Mouse (Mus musculus) forebrain, embryonic 15.5 days (tissue): ENCODE results near the gene Cfap161. TPM values are rescaled to one million over a fixed set of nuclear protein-coding genes. Genes with fewer than 3 reads are reported as not detected.
A peak's percentile ranks its signal among the peaks of the same experiment; 100 is the strongest.

Experiments
- ATAC-seq: fragments of 200-750 bp; cut with Nextera tagmentation; replicated peaks from 2 replicates; pipeline ENCODE4 v1.8.0; 2017; ENCODE audit warnings: mild to moderate bottlenecking, moderate TSS enrichment, moderate library complexity
- H3K27ac ChIP-seq: fragments of 300-500 bp; sonication (generic); replicated peaks from 2 replicates; pipeline ENCODE4 v1.5.1; 2015; ENCODE audit warnings: mild to moderate bottlenecking, inconsistent platforms
- H3K27me3 ChIP-seq: fragments of 300-500 bp; sonication (generic); 2 replicates; pipeline ENCODE4 v1.6.1; 2015; ENCODE audit warnings: inconsistent platforms
- H3K36me3 ChIP-seq: fragments of 300-500 bp; sonication (generic); 2 replicates; pipeline ENCODE4 v1.6.1; 2015; ENCODE audit warnings: mild to moderate bottlenecking, inconsistent platforms
- H3K4me1 ChIP-seq: fragments of 300-500 bp; sonication (generic); 2 replicates; pipeline ENCODE4 v1.6.1; 2015; ENCODE audit warnings: inconsistent platforms
- H3K4me2 ChIP-seq: fragments of 300-500 bp; sonication (generic); replicated peaks from 2 replicates; pipeline ENCODE4 v1.6.1; 2015; ENCODE audit warnings: mild to moderate bottlenecking, inconsistent platforms
- H3K4me3 ChIP-seq: fragments of 300-500 bp; sonication (generic); 2 replicates; pipeline ENCODE4 v1.5.1; 2015; ENCODE audit warnings: mild to moderate bottlenecking, inconsistent platforms
- H3K9ac ChIP-seq: fragments of 300-500 bp; sonication (generic); replicated peaks from 2 replicates; pipeline ENCODE4 v1.6.1; 2015; ENCODE audit warnings: mild to moderate bottlenecking, inconsistent platforms
- H3K9me3 ChIP-seq: fragments of 300-500 bp; sonication (generic); 2 replicates; pipeline ENCODE4 v1.6.1; 2016; ENCODE audit warnings: inconsistent platforms
- WGBS: fragments of 180-500 bp; shearing (Covaris S2); methylation state at CpG from one replicate; pipeline ENCODE4 v1.1.7; 2015; ENCODE audit warnings: mixed read lengths; 5-methylcytosine and 5-hydroxymethylcytosine counted together
- polyA plus RNA-seq: library from polyadenylated mRNA; unstranded; fragments of >200 nt; fragmentation: Nextera tagmentation; extraction: Ambion mirVana; gene quantifications from 2 replicates; pipeline ENCODE4 v1.2.1, GENCODE M21; 2015

The Cfap161 gene
- 0.82 and 1.5 TPM in 2 replicates for polyA plus RNA-seq

DNA sequence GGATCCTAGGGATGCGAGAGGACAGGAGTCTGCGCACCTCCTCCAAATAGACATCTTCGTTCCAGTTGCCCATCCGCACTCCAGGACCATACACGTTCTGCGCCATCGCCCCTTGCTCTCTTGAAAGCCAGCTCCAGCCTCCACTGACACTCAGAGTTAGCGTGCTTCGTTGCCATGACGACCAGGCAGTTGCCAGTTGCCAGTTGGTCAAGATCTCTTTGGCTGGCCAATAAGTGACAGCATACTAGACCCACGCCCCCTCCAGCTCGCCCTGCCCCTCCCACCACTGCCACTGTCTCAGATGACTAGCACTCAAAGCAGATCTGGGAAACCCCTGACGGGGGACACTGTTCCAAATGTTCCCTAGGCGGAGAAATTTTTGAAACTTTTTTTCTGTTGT is at the start of gene Cfap161:
TSS of gene Cfap161 (minus strand) at position 176 of the 400 bp plus-strand sequence.
- peak; percentile 81 for ATAC-seq
- Histone ChIP-seq H3K27me3 (no peaks in the 10 kb centered on the region), H3K36me3 (no peaks in the 10 kb centered on the region), H3K4me1 (peaks cover 15% of the 10 kb centered on the region; the same call in 1 of the 2 replicates), H3K9ac (no peak within 1 kb of the TSS), H3K27ac (no peak within 1 kb of the TSS), H3K4me3 (no peak within 1 kb of the TSS), H3K4me2 (0 out of 2 replicates have a peak within 1 kb of the TSS, but pooled peaks have one; percentile 11), H3K9me3 (no peaks in the 10 kb centered on the region)
- 6% methylated on average over 14 of the region's 14 CpGs for WGBS

DNA sequence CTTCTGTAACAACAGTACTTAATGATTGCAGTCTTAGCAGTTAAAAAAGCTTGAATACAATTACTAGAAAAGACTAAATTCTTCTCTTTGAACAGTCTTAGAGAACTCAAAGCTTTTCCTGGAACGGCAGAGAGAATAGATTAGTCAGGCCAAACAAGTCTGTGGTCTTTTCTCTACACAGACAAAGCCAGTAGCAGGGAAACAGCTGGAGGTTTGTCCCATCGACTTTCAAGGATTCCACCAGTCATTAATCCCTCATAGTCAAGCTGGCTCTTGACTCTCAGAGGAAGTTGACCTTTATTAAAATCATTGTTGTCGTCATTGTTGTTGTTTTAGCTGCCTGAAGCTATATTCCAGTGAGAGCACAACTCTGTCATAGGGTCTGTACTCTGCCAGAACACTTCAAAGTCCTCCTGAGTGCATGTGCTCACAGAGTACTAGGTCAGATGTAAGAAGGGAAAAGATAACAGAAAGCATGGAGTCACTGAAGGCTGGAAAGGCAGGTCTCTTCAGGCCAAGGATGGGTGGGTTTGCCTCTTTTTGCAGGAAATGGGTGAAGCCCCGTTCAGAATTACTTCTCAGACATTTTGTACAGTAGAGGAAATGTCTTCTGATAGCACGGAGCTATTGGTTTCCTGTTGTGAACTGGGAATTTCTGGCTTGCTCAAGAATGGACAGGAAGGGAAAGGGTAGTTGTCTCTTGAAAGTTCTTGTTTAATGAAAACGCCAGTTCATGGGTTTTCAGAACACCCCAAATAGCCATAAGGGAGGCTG is 48.0 kb upstream of the Cfap161 start:
- ATAC-seq, result no peak
- no peak overlapping the region for H3K27ac ChIP-seq
- H3K4me3 ChIP-seq, result no peak overlapping the region
- H3K4me2 ChIP-seq, result no peak overlapping the region
- no peak overlapping the region for H3K9ac ChIP-seq
- H3K36me3 ChIP-seq, result no peaks in the 10 kb centered on the region
- H3K9me3 ChIP-seq, result no peaks in the 10 kb centered on the region
- 52% methylated on average over 6 of the region's 6 CpGs for WGBS
- no peaks in the 10 kb centered on the region for H3K27me3 ChIP-seq
- H3K4me1 ChIP-seq, result no peaks in the 10 kb centered on the region

DNA sequence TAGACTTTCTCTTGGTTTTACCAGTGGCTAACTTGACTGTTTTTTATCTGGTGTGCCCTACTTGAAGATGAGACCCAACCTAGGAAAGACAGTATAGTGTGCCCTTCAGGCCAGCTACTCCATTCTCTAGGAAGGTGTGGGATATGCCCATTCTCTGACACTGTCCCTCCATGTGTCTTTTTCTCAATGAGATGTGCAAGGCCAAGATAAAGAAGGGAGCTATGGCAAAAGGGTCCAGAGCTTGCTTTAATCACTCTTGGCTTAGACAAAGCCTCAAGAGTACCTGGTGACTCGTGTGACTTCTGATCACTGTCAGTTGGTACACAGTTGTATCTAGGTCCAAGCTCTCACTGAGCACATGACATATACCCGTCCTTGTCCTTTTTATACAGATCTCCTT is 45.4 kb upstream of the Cfap161 start:
- ATAC-seq, result no peak
- no peak overlapping the region for H3K4me2 ChIP-seq
- 80% methylated on average over 2 of the region's 2 CpGs for WGBS

DNA sequence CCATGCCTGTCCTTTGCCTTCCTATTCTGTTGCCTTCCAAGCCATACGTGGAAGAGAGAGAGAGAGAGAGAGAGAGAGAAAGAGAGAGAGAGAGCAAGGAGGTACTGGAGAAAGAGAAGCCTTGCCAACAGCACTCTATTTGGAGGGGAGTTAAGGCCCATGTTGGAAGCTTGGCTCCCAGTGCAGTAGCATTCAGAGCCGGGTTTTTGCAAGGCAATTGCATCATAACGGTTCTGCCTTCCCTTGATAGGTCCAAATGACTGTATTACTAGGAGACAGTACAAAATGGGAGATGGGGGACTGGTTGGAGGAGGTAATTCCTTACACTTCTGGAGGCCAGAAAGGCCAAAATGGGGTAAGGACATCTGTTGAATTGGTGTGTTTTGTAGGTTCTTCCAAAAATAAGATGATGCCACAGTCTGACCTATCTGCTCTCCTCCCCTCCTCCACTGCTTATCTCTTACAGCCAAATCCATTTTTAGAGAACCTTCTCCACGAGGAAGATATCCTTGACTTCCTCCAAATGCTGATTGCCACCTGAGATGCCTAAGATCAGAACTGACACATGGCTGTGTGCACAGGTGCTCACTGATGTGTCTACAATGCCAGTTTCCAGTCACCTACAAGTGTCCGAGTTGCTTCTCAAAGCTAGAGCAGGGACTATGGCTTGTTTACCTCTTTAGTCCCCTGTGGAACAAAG is 44.0 kb upstream of the Cfap161 start:
- 78% methylated on average over 5 of the region's 5 CpGs for WGBS
- H3K9ac ChIP-seq, result no peak overlapping the region
- H3K9me3 ChIP-seq, result no peaks in the 10 kb centered on the region
- H3K27me3 ChIP-seq, result no peaks in the 10 kb centered on the region
- 0 out of 2 replicates have a peak overlapping the region, but pooled peaks have one; percentile 4 for H3K27ac ChIP-seq
- no peak for ATAC-seq
- H3K36me3 ChIP-seq, result no peaks in the 10 kb centered on the region
- H3K4me1 ChIP-seq, result no peaks in the 10 kb centered on the region
- H3K4me3 ChIP-seq, result no peak overlapping the region
- H3K4me2 ChIP-seq, result no peak overlapping the region

More for the DNA sequence above, 45.4 kb upstream of the Cfap161 start:
- Histone ChIP-seq H3K9ac (no peak overlapping the region), H3K36me3 (no peaks in the 10 kb centered on the region), H3K27ac (no peak overlapping the region), H3K4me1 (no peaks in the 10 kb centered on the region), H3K4me3 (no peak overlapping the region), H3K27me3 (no peaks in the 10 kb centered on the region), H3K9me3 (no peaks in the 10 kb centered on the region)

DNA sequence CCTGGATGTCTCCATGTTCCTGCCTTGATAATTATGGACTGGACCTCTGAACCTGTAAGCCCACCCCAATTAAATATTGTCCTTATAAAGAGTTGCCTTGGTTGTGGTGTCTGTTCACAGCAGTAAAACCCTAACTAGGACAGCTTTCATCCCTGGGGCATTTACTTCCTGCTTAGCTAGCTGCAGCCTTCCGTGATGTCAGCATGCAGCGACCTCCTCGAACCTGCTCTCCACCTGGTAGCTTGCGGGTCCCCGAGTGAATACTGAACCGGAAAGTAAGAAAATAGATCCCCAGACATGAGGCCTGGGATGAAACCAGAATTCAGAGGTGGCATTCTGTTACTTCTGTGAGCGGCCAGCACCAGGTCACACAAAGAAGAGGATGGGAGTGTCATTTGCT is 34.7 kb upstream of the Cfap161 start:
- H3K27me3 ChIP-seq, result no peaks in the 10 kb centered on the region
- no peak overlapping the region for H3K9ac ChIP-seq
- H3K4me3 ChIP-seq, result no peak overlapping the region
- no peak overlapping the region for H3K4me2 ChIP-seq
- WGBS, result 92% methylated on average over 7 of the region's 7 CpGs
- no peaks in the 10 kb centered on the region for H3K9me3 ChIP-seq
- H3K27ac ChIP-seq, result no peak overlapping the region
- H3K4me1 ChIP-seq, result no peaks in the 10 kb centered on the region
- no peaks in the 10 kb centered on the region for H3K36me3 ChIP-seq
- no peak for ATAC-seq

DNA sequence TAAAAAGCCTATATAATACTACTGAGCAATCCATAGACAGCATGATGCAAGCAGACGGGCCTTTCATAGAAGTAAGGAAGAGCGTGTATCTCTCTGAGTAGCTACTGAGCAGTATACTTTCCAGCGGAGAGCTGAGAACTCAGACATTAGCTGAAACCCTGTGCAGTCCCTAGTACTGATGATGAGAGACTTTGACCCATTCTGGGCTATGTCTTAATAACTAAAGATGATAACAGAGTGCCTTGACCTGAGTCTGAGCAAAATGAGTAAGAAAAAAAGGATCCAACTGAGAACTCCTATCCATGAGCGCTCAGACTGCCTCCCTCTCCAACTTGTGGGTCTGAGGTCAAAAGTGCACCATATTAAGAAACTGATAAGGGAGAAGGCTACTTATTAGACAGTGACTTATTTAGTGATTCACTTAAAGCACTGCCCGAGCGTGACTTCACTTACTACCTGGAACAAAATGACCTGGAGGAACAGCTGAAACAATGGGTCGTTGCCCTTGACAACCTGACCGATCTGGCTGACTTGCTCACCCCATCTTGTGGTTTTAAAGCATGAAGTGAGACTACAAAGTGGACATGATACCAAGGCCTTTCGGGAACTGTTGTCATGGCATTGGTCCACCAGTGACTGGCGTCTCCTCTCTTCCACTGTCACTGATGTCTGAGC is 32.9 kb upstream of the Cfap161 start:
- H3K36me3 ChIP-seq, result no peaks in the 10 kb centered on the region
- 78% methylated on average over 10 of the region's 10 CpGs for WGBS
- H3K4me1 ChIP-seq, result no peaks in the 10 kb centered on the region
- H3K27ac ChIP-seq, result no peak overlapping the region
- no peaks in the 10 kb centered on the region for H3K27me3 ChIP-seq
- ATAC-seq, result no peak
- no peak overlapping the region for H3K4me3 ChIP-seq
- no peaks in the 10 kb centered on the region for H3K9me3 ChIP-seq
- H3K9ac ChIP-seq, result no peak overlapping the region
- no peak overlapping the region for H3K4me2 ChIP-seq

DNA sequence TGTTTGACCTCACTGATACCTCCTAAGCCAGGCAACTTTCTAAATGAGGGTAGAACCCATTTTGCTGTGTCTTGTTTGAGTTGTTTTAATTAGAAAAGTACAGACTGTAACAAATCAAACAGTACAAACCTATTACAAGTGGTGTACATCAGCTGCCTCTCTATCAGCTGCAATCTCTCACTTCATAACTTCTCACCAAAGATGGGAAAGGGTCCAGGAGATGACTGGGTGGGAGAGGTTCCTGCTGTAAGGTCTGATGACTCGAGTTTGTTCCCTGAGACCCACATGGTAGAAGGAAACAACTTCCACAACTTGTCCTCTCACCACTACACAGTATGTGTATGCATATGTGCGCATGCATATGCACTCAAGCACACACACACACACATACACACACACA is 32.1 kb upstream of the Cfap161 start:
- no peak overlapping the region for H3K4me3 ChIP-seq
- no peak overlapping the region for H3K9ac ChIP-seq
- H3K9me3 ChIP-seq, result no peaks in the 10 kb centered on the region
- H3K27me3 ChIP-seq, result no peaks in the 10 kb centered on the region
- H3K27ac ChIP-seq, result no peak overlapping the region
- no peaks in the 10 kb centered on the region for H3K4me1 ChIP-seq
- WGBS, result 76% methylated on average over 2 of the region's 2 CpGs
- no peak for ATAC-seq
- H3K4me2 ChIP-seq, result no peak overlapping the region
- H3K36me3 ChIP-seq, result no peaks in the 10 kb centered on the region

DNA sequence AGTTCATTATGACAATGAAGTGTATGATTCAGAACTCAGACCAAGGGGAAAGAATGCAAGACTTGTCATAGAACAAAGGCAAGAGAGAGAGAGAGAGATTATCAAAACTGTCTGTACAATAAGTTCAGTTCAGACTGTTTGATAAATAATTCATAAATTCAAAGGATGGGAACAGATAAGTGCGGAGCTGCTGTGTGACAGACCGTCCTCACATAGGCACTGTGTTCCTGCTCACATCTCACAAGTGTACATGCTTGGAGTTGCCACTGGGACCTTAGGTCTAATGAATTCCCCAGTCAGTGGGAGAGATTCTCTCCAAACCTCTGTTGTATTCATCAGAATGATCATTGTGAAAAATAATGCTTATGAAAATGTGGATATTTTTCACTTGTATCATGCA is 27.3 kb upstream of the Cfap161 start:
- H3K4me3 ChIP-seq, result no peak overlapping the region
- 93% methylated on average over 2 of the region's 2 CpGs for WGBS
- H3K9ac ChIP-seq, result no peak overlapping the region
- H3K4me2 ChIP-seq, result no peak overlapping the region
- H3K27ac ChIP-seq, result no peak overlapping the region
- H3K9me3 ChIP-seq, result no peaks in the 10 kb centered on the region
- no peaks in the 10 kb centered on the region for H3K4me1 ChIP-seq
- ATAC-seq, result no peak
- H3K36me3 ChIP-seq, result no peaks in the 10 kb centered on the region
- no peaks in the 10 kb centered on the region for H3K27me3 ChIP-seq

DNA sequence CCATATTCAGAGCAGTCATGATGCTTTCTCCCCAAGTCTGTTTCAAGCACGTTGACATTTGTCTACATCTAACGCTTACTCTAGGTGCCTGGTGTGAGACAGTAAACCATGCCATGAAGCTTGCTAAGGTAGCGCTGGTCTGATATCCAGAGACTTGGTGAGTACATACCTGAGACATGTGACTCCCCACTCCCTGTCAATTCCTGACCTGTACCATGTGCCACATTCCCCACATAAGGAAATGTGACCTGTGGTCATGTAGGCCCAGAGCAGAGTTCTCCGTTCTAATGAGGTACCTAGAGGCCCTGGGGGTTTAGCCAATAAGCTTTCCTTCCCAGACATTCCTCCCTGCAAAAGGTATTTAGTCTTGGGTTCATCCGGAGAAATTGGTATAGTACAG is 22.2 kb upstream of the Cfap161 start:
- H3K4me2 ChIP-seq, result no peak overlapping the region
- no peak overlapping the region for H3K27ac ChIP-seq
- no peak overlapping the region for H3K4me3 ChIP-seq
- no peaks in the 10 kb centered on the region for H3K36me3 ChIP-seq
- peaks cover 9% of the 10 kb centered on the region for H3K4me1 ChIP-seq
- no peaks in the 10 kb centered on the region for H3K27me3 ChIP-seq
- ATAC-seq, result no peak
- no peaks in the 10 kb centered on the region for H3K9me3 ChIP-seq
- no peak overlapping the region for H3K9ac ChIP-seq
- WGBS, result 93% methylated on average over 5 of the region's 5 CpGs

DNA sequence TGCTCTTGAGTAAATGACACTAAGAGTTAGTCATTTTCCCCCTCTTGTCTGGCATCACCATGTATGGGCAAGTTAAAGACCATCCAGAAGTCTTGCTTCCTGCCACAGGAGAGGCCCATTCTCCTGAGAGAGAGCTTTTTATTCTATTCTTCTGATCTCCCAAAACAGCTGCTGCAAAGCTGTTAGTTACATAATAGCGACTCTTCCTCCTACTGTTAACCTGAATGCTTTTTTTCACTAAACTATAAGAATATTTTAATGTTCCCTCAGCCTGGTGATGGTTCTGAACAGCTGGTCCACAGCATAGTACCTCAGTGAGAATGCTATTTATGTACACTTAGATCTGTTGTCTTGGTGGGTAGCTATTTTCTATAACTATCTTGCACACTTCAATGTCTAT is 21.0 kb upstream of the Cfap161 start:
- no peak overlapping the region for H3K4me3 ChIP-seq
- no peak for ATAC-seq
- H3K9ac ChIP-seq, result no peak overlapping the region
- H3K4me1 ChIP-seq, result peaks cover 9% of the 10 kb centered on the region
- WGBS, result 91% methylated on average over 1 of the region's 1 CpGs
- H3K36me3 ChIP-seq, result no peaks in the 10 kb centered on the region
- no peaks in the 10 kb centered on the region for H3K9me3 ChIP-seq
- H3K4me2 ChIP-seq, result no peak overlapping the region
- H3K27me3 ChIP-seq, result no peaks in the 10 kb centered on the region
- no peak overlapping the region for H3K27ac ChIP-seq

DNA sequence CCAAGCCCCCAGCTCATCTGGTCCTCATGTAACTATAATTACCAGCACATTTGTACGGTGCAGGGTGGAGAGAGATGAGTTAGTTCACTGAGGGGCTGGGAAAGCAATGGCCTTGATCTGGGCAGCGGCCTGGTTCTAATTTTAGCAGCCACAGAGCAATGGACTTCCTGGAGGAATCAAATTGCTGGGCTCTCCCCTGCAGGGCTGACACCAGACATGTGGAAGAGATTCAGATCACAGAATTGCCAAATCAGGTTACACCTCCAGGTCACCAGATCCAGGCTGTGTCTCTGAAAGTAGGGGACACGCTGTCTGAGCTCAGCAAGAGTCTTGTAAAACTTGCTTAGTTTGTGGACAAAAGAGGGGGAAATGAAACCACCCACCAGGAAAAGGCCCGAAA is 19.3 kb upstream of the Cfap161 start:
- Histone ChIP-seq H3K27me3 (no peaks in the 10 kb centered on the region), H3K27ac (peak overlapping the region; percentile 21; the same call in 1 of the 2 replicates), H3K4me3 (no peak overlapping the region), H3K9ac (no peak overlapping the region), H3K36me3 (no peaks in the 10 kb centered on the region), H3K9me3 (no peaks in the 10 kb centered on the region), H3K4me1 (peaks cover 22% of the 10 kb centered on the region), H3K4me2 (no peak overlapping the region)
- 12% methylated on average over 4 of the region's 4 CpGs for WGBS
- no peak; the same call in 1 of the 2 replicates for ATAC-seq

DNA sequence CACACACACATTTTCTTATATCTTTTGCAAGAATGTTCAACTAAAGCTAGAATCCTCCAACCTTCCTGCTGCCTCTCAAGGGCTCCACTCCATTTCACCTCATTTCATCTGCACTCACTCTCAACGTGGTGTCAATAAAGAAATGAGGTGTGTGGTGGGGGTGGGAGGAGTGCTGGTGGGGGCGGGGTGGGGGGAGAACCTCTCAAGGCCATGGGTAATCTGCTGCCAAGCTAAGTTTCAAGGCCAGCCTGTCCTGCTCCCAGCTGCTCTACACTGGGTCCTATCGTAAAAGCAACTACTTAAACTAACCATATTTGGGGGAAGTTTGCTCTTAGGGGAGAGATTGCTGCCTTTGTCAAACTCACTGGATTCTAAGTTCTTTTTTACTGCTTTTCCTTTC is 18.8 kb upstream of the Cfap161 start:
- no peaks in the 10 kb centered on the region for H3K27me3 ChIP-seq
- no peak overlapping the region for H3K4me2 ChIP-seq
- no peaks in the 10 kb centered on the region for H3K9me3 ChIP-seq
- no peak overlapping the region for H3K4me3 ChIP-seq
- H3K36me3 ChIP-seq, result no peaks in the 10 kb centered on the region
- no peak overlapping the region for H3K9ac ChIP-seq
- H3K4me1 ChIP-seq, result peaks cover 25% of the 10 kb centered on the region
- ATAC-seq, result no peak
- no peak overlapping the region; the same call in 1 of the 2 replicates for H3K27ac ChIP-seq
- WGBS, result 10% methylated on average over 3 of the region's 3 CpGs
